Comparison of ENCODE assay signal across 9 mouse cellular contexts in the genomic region with DNA sequence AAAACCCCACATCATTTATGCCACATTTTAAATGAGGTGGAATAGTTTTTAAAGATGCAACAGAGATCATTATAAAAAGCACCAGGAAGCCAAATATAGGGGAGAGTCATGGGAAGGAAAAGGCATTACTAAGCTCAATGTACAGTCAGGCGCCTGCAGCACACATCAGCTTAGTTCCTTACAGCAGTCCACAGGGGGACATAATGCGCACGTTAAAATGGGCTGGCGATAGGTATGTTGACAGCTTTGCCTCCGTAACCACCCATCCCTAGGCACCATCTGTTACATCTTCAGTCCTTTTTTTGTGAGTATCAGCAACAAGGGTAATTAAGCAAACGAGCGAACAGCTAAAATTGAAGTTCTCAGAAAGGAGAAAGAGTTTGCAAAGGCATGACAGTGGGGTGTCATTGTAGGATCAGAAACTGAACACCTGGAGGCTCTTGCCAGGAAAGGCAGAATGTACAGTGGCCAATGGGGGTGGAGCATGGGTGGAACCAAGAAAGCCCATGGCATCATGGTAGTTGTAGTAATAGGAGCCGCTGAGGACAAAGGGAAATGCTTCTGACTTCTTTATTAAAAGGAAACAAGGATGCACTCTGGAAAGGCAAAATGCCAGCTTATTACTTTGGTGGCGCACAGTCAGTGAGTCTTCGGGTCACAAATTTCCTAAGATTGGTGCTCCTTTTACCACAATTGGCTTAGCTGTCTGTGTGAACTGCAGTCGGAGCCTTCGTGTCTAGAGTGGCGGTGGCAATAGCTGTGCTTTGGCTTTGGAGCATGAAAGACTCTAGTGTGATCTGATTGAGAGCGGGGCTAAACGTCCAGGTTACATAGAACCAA.
DNase-seq lines count a peak whose midpoint lies in the region; ATAC-seq and TF ChIP-seq lines count a peak whose summit lies in the region.
"Had no signal": no experiment of that assay in that cellular context is flagged by ENCODE, and none has a peak within 500 bp of the region (broad histone marks: within the 10 kb centered on the region; RNA-seq: fewer than 3 reads in every experiment).

No protein-coding gene starts in this region.

- TF ChIP-seq POLR2A in brain, embryonic 14.5 days (IDR thresholded peaks at IDR 0.05; ENCODE audit: borderline replicate concordance, extremely low read depth, insufficient read depth, insufficient read length, poor library complexity, severe bottlenecking) = no peak

- H3K4me2 ChIP-seq in midbrain, embryonic 15.5 days = peak overlapping the region; percentile 27; the same call in 1 of the 2 replicates
- no peak overlapping the region for H3K4me2 ChIP-seq in intestine, postnatal 0 days (replicated peaks; ENCODE audit: low read depth)

- H3K4me1 ChIP-seq in midbrain, embryonic 15.5 days = 0 out of 2 replicates have a peak, but pooled peaks cover 8% of the 10 kb centered on the region
- no peaks in the 10 kb centered on the region for H3K4me1 ChIP-seq in intestine, postnatal 0 days (replicated peaks; ENCODE audit: control insufficient read depth, insufficient read depth, low read length)
- H3K4me1 ChIP-seq: megakaryocyte, embryonic 14.5 days had no signal

- TF ChIP-seq CTCF in brain, embryonic 14.5 days (IDR thresholded peaks at IDR 0.05; ENCODE audit: borderline replicate concordance, extremely low read depth, insufficient read depth, insufficient read length) = no peak
- TF ChIP-seq CTCF in intestine, postnatal 0 days (IDR thresholded peaks at IDR 0.05; ENCODE audit: low read depth) = no peak

- H3K9me3 ChIP-seq in midbrain, embryonic 15.5 days = no peaks in the 10 kb centered on the region
- H3K9me3 ChIP-seq in intestine, postnatal 0 days (ENCODE audit: control insufficient read depth) = no peaks in the 10 kb centered on the region

- peak overlapping the region; percentile 67 for H3K27ac ChIP-seq in midbrain, embryonic 15.5 days
- H3K27ac ChIP-seq in intestine, postnatal 0 days (ENCODE audit: low read depth, low read length) = no peak overlapping the region

- WGBS in midbrain, embryonic 15.5 days = 72% methylated on average over 15 of the region's 15 CpGs
- WGBS in intestine, postnatal 0 days = 83% methylated on average over 15 of the region's 15 CpGs

- DNase-seq in ES-CJ7 (ENCODE audit: low read depth, low spot score) = peak; percentile 77
- DNase-seq in brain, embryonic 14.5 days (ENCODE audit: low read depth) = peak; percentile 89
- DNase-seq in layer of hippocampus, adult 18-20 months (ENCODE audit: low spot score in 2 of 2) = peak; percentile 8 to 54
- DNase-seq in natural killer cell, adult 2 months (ENCODE audit: low spot score in 2 of 2) = no peak
- DNase-seq in gastrocnemius, postnatal 10 days = no peak
- DNase-seq: kidney, adult 11 months had no signal

- H3K4me3 ChIP-seq in midbrain, embryonic 15.5 days = no peak overlapping the region
- H3K4me3 ChIP-seq in intestine, postnatal 0 days (ENCODE audit: low read depth, low read length) = no peak overlapping the region
- H3K4me3 ChIP-seq: megakaryocyte, embryonic 14.5 days had no signal

- H3K27me3 ChIP-seq in midbrain, embryonic 15.5 days (replicated peaks) = no peaks in the 10 kb centered on the region
- no peaks in the 10 kb centered on the region for H3K27me3 ChIP-seq in intestine, postnatal 0 days (replicated peaks; ENCODE audit: control insufficient read depth, insufficient read depth, low read length)
- H3K27me3 ChIP-seq: megakaryocyte, embryonic 14.5 days had no signal

- ATAC-seq in midbrain, embryonic 15.5 days (replicated peaks) = peak; percentile 95
- no peak for ATAC-seq in intestine, postnatal 0 days

- H3K36me3 ChIP-seq in midbrain, embryonic 15.5 days (replicated peaks) = no peaks in the 10 kb centered on the region
- no peaks in the 10 kb centered on the region for H3K36me3 ChIP-seq in intestine, postnatal 0 days (ENCODE audit: control insufficient read depth, insufficient read depth)

- no peak overlapping the region for H3K9ac ChIP-seq in midbrain, embryonic 15.5 days
- no peak overlapping the region for H3K9ac ChIP-seq in intestine, postnatal 0 days (ENCODE audit: low read depth, low read length)

Comparison
In these comparisons a context has a peak if more than half of its experiments do, and no peak if none do; other contexts are left out.
1. DNase-seq: peak in ES-CJ7 (single experiment), brain, embryonic 14.5 days (single experiment) and layer of hippocampus, adult 18-20 months (2 of 2); none in natural killer cell, adult 2 months (0 of 2) and gastrocnemius, postnatal 10 days (single experiment).